Mouse (Mus musculus) right cerebral cortex, postnatal 14 days (tissue): Measurements from ENCODE around the gene Pla2g2c.

ENCODE experiments used
- DNase-seq: peaks from one replicate; pipeline ENCODE4 v3.0.0; 2022

Pla2g2c gene

DNA sequence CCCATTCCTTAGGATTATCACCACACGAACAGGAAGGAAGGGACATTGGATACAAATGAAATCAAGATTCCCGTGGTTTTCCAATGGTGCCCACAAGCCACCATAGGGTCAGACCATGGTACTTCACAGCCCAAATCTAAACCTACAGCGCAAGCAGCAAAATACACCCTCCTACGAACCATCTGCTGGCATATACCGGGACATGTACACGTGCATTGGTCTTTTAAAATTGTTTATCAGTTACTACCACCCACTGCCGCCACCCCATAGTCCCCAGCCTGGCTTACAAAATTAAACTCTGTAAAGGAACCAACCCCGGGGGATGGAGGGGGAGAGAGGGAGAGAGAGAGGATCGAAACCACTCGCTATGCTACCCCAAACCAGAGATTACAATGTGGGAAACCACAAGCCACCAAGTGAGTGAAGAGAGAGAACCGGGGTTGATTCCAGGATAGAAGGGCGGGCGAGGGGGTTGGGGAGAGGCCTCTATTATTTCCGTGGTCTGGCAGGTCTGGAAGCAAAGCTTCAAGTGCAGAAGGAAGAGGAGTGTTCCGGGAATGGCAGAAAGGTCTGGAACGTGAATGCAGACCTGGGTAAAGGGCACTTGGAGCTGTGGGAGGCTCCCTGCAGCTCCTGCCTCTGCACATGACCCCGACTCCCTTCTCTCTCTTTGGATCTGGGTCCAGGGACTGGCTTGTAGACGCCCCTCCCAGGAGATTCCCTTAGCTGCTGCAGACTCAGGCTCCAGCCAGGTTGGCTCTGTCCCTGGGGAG is at the start of gene Pla2g2c:
Gene Pla2g2c (plus strand): TSS at position 439 of the 773 bp plus-strand sequence.
- no peak for DNase-seq

DNA sequence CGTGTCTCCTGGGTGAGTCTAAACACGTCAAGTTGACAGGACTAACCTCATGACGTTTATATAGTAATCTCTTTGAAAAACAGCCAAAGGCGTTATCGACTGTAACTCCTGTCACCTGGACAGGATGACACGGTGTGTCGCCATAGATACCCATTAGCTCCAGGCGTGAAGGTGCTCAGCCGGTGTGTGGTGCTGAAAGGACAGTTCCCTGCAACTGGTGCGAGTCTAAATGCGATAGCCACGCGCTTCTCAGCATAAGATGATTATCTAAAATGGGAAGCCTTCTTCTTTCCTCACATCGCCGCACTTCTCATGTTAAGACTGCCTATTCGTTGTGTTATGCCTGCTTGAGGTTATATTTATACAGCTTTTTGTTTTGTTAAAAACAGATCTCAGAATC is 48.1 kb upstream of the Pla2g2c start:
- DNase-seq: no peak

DNA sequence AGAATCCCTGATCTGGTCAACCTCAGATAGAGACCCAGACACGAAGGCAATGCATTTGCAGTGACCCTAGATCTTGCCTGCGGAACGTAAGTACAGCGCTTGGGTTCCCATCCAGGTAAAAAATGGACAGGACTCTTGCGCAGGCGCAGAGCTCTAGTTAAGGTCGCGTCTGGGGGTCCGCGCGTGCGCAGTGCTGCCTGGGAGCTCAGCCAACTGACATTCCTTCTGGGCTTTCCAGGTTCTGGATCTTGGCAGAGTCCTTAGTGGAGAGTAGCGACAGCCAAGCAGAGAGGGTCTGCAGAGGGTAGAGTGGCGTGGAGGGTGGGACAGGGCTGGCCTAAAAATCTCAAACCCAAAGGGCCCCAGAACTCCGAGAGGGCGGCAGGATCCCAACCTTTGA is 47.0 kb upstream of the Pla2g2c start:
- DNase-seq: peak; percentile 85

DNA sequence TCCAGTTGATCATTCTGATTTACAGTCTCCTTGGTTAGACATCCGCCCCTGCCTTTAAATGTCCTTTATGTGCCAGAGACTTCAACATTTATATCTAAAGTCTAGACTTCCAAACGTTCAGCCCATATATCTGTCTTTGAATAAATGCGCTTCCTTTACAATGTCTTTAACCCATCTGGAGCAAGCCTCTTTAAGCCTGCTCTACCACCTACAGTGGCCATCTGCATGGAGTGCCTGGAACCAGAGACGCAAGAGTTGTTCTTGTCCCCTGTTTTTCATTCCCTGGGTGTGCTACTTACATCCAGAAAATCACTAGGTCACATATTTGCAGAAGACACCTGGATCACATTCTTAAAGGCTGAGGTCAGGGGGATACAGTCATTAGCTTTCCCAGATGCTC is 44.5 kb upstream of the Pla2g2c start:
- no peak for DNase-seq

DNA sequence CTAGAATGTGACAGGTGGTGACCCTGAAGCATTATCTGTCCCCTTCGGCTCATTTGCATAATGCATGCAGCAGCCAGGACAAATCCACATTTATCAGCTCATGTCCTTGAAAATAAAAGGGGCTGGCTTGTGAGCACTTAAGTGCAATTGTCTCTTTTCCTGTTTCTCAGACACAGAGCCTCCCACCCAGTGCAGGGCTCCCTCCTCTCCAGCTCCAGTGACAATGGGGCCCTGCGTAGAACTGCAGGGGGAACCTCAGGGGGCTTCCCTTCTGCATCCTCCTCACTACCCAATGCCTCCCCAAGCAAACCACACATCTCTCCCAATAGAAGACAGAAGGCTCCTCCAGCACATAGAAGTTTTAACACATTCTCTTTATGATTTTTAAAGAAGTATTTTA is 41.8 kb upstream of the Pla2g2c start:
- DNase-seq: no peak

DNA sequence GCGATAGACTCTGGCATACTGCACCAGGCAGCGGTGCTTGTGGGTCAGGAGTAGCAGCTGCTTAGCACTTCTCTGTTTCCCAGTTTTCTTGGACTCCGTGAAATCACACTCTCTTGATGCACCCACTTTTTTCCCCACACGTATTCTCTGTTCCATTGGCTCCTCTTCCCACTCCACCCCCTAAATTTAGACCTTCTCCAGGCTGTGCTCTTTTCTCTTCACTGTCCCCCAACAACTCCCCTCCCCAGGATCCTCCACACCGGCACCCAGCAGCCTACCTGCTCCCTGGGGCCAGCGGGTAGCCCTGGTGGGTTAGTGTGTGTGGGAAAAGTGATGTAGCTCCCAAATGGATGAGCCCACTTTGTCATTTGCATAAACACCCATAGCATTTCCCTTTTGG is 38.8 kb upstream of the Pla2g2c start:
- DNase-seq: no peak

DNA sequence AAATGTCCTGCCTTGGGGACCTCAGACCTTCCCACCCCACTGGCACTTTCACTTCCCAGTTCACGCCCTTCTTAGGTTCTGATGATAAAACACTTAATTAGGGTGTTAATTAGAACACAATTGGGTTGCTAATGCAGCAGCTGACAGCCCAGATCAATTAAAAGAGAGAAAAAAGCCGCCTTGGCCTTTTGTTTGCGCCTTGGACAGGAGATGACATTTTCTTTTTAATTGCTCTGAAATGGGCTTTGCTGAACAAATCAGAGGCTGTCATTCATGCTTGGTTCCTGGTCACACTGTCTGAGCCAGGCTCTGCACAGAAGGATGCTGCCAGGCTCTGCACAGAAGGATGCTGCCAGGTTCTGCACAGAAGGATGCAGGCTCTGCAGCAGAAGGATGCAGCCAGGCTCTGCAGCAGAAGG is 35.5 kb upstream of the Pla2g2c start:
- DNase-seq: no peak

DNA sequence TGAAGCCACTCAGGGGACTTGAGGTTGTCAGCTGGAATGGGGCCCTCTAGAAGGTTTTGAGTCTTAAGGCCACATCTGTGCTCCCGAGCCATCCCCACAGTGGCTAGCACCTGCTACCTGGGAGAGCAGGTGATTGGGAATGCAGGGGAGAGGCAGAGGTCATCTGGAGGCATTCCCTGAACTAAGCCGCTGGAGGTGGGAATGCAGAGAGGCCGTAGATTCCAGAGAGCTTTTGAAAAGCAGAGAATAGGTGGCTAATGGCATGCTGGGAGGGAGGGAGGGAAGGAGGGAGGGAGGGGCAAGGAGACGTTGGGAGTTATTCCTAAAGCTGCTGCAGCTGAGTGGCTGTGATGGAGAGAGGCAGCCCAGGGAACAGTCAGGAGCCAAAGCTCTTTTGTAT is 34.0 kb upstream of the Pla2g2c start:
- DNase-seq: no peak

DNA sequence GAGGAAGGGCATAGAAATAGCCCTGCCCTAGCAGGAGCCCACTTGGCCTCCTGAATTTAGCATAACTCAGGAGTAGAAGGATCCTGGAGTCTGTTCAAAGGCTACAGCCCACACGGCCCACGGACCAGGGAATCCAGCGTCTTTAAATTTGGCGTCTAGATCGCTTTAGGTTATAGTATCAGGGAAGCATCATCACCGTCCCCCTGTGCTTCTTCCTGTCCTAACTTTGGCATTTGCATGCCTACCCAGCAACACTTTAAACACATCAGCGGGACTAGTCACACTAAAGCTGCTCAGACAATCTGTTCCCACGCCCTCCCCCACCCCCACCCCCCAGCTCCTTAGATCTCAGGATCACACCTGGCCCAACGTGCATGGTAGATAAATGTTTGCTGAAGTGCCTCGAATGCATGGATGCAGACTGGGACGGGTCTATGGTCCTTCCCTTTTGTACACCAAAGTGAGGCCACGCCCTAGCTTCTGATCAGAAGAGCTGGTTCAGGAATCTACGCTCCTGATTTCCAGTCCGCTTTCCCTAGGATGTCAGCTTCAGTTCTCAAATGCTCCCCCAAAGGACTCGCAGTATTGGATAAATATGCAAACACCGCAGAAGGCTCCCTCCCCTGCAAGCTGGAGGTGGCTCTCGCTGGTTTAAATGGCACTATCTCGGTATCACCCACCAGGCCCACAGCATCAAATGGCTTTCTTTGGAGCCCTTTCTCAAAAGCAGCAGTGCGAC is 33.0 kb upstream of the Pla2g2c start:
- peak; percentile 40 for DNase-seq

DNA sequence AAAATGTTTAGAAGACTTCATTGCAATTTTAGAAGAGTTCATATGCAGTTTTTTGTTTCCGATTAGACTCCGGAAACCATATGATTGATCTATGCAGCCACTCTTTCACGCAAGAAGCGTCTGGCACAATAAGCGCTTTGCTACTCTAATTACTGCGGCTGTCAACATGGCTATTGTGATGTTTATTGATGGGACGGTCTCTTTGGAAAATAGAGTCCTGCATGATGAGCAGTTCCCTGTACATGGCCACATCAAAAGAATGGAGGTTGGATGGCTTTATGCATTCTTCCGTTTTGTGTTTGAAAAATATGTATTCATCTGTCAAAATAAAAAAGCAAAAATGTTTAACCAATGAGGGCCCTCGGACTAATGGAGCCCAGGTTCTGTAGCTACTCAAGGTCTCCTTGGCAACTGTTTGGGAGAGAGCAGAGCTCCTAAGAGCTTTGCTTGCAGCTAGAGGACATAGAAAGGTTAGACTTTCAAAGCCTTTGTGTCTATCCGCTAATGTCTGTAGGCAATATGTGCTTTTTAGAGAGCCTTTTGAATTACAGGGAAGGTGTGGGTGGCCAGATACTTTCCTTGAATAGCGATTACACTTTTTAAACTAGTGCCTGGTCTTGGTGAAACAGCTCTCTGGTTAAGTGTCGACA is 31.4 kb upstream of the Pla2g2c start:
- no peak for DNase-seq

DNA sequence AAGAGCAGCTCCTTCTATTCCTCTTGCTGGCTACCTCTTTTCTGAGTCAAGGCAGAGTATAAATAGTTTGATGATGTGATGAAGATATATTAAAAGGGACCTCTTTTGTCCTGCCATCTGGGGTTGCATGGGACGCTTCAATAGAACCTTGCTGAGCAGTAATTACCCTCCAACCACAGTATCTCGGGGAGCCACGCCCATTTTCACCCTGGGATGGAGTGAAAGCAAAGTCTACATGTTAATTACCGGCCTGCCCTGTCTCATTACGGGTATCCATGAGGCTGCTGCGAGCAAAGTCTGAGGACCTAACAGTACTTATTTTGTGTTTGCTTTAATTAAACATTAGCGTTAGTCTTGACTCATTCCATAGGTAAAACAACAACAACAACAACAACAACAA is 27.9 kb upstream of the Pla2g2c start:
- DNase-seq: no peak

DNA sequence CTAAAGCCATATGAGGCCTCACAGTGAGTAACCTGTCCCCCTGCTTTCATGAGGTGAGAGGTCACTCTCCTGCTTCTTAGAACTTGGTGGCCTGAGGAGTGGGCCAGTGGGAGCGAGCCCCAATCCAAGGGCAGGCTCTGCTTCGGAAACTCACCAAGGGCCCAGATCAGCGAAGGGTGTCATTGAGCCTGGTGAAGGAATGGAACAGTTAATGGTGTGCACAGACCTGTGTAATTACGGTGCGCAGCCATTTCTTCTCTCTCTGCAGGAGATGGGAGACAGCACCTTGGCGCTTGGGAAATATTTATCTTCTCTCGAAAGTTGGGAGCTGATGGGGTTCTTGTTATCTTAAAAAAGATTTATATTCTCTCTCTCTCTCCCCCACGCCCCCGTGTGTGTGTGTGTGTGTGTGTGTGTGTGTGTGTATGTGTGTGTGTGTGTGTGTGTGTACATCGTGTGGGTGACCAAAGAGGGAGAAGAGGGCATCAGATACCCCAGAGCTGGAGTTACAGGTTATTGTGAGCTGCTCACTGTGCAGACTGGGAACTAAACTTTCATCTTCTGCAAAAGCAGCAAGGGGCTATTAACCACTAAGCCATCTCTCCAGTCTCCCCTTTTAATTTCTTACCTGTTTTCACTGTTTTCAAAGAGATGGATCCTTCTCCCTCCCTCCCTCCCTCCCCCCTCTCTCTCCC is 27.3 kb upstream of the Pla2g2c start:
- DNase-seq: no peak

DNA sequence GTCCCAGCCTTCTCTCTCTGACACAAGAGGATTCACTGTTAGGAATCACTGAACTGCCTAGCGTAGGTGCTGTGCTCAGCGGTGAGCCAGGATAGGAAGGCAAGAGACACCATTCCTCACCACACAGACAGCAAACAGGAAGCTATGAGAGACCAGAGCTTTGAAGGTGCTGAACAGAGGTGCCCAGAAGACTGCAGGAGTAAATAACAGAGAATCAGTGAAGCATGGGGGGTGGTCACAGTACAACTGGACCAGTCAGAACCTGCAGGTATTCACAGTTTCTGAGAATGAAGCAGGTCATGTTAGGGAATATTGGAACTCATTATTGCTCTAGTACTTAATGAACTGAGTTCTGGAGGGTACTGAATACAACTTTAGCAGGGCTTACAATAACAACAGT is 26.3 kb upstream of the Pla2g2c start:
- DNase-seq: no peak

DNA sequence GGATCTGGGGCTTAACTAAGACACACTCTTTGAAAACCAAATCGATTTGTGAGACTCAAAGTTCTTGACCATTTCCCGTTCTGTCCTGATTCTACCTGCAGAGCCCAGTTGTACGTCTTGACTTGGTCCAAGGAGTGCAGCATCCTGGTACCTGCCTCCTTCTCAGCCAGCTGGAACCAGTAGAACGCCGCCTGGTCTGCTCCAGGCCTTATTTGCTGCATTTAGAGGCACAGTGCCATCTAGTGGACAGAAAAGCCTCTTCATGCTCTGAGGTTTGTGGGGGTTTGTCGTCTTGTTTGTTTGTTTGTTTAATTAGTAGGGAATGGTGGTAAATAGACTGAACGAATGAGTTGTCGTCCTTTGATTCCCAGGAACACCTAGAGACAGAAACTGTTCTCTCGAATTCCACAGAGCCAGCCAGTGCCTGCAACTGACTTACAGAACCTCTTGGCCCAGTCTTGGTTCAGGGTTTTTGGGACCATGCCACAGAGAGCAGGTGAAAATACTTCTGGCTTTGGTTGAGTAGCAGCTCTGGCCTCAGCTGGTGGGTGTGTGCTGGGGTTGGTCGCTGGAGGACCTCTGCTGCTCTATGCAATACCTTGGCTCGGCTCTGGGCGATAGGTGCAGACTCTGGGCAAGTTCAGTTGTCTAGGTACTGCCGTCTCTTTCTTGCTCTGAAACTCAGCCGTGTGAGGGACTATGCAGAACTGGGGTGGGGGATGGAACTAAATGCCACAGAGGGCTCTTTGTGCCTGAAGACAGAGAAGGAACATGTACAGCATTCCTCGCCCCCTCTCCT is 24.2 kb upstream of the Pla2g2c start:
- DNase-seq: peak; percentile 55

DNA sequence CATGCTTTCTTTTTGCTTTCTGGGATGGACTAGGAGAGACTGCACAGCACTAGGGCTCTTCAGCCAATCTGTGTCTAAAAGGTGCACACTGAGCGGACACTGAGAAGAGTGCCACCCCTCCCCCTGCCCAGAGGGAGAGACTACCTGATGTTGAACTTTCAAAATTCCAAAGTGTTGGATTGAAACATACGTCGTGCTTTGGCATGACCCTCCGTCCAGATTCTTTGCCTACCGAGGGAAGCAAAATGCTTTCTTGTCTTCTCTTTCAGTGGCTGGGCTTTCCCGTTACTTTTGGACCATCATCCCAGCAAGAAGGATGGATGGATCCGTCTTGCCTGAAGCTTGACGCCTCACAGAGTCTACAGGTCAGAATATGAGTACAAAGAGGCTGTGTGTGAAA is 23.5 kb upstream of the Pla2g2c start:
- DNase-seq: no peak

DNA sequence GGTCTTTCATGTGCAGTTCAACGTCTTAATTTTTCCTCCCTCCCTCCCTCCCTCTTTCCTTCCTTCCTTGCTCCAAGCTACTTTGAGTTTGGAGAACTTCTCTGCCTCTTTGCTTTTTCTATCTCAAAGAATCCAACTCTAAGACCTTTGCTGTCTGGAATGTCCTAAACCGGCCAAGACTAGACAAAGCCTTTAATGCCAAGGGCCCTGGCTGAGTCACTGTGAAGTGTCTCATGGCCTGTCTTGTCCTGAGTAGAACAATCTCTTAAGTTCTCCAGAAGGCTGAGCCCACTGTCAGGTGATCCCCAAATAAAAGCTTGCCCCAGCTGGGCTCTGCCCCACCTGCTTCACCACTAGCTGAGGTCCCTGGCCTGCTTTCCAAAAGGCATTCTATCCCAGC is 22.6 kb upstream of the Pla2g2c start:
- DNase-seq: no peak

DNA sequence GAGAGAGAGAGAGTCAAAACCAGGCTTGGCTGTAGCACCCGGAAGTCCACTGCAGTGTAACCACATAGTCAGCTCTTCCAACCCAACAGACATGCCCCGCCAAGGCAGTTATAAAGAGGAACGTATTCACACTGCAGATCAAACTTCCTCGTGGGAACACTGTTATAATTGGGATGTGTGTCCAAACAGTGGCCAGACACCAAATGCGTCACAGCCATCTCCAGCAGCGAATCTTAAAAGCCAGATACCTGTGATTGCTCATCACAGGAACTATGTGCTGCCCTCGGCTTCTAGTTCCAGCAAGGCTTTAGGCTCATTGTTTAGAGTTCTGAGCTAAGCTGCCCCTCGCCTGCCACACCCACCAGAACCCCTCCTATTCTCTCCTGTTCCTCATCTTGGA is 22.1 kb upstream of the Pla2g2c start:
- no peak for DNase-seq

DNA sequence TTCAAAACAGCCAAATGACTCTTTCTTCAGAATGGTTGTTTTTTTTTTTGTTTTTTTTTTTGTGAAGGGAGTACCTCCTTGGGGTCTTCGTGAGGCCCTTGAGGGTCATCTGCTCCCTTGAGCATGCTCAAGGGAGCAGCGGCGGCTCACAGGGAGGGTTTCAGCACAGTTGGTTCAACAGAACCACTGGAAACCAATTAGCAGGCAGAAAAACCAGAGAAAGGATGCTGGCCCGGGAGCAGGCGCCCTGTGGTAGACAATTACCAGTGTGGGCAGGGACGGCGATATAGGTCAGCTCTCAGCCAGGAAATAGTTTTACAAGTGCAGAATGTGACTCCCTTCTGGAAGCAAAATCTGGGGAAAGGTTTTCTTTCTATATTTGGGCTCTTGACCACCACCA is 21.0 kb upstream of the Pla2g2c start:
- DNase-seq: no peak

DNA sequence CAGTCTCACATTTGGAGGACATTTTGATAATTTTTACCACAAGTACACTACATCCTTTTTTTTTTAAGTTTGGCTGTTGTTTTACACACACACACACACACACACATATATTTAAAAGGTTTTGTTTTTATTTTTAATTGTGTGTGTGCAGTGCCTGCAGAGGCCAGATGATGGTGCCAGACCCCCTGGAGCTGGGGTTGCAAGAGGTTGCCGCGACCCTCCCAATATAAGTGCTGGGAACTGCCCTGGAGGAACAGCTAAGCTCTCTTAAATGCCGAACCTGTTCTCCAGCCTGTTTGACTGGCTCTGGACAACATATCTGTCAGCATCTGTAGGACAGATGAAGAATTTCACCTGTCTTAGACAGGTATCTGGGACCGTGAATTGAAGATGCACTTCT is 20.4 kb upstream of the Pla2g2c start:
- DNase-seq: no peak

DNA sequence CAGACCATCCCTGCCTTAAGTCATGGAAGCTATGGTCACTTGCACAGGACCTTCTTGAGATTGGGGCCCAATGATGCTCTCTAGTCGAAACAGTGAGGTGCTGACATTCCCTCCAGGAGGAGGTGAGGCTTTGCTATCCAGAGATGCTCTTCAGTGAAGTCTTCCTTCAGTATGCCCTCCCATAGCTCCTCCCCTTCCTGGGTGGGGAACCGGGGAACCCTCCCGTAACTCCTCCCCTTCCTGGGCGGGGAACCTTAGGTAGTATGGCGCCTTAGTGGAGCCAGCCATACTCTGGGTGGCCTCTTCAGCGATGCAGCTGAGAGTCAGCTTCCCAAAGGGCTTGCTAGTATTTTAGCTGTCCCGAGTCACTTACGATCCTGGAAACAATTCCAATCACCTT is 18.0 kb upstream of the Pla2g2c start:
- no peak for DNase-seq

DNA sequence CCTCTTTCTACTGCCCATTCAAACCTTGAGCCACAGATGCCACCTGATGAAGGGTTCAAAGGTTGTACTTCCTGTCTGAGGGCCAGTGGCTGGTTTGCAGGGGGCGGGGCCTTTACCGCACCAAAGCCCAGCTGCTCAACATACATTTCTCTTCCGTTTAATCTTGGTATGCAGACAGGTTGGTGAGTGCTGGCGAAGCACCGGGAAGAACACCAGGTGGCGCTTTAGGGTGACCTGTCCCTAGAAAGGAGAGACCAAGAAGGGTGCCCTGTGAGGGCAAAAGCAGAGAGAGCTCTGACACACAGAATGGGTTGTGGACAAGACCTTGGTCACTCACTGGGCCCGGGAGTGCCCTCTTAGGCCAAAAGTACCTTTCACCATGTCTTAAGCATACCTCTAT is 16.0 kb upstream of the Pla2g2c start:
- peak; percentile 62 for DNase-seq

DNA sequence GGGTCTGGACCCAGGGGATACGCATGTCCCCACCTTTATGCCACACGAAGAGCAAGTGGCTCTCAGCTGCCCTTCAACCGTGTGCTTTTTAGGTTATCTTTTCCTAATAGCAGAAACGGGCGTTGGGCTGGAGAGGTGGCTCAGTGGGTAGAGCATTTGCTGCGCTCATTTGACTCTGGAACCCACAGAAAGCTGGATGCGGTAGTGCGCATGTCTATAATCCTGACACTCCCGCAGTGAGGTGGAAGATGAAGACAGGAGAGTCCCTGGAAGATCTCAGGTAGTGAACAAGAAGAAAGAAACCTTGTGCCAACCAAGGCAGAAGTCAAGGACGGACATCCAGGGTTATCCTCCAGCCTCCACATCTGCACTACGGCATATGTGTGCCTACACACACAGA is 15.3 kb upstream of the Pla2g2c start:
- DNase-seq: no peak

DNA sequence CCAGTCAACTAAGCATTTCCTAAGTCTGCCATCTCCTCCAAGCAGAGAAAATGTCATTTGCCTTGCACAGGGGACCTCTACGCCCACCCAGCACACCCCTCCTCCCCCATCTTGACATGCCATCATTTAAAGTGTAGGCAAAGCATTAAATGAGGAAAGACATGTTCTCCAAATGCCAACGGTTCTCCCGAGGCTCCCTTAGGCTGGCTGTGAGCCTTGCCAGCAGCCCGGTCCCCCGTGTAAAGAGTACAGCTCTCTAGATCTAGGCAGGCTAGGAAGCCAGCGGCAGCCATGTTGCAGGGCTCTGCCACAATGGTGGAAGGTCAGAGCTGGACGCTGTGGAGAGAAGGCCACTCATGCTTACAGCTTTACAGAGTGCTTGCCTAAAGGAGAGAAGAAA is 14.6 kb upstream of the Pla2g2c start:
- no peak for DNase-seq
